Mouse (Mus musculus): Measurements from ENCODE around the gene Rbms1. TPM values are rescaled to one million over a fixed set of nuclear protein-coding genes. Genes with fewer than 3 reads are reported as not detected.

Gene Rbms1
- polyA plus RNA-seq, 1 experiment, result 42.9 TPM

GRCm38 (mm10) chr2:60715771-60716170 is 247.2 kb downstream of the Rbms1 start:
- Histone ChIP-seq H3K79me3 (ENCODE audit: low read depth) (no peaks in the 10 kb centered on the region), H3K79me2 (ENCODE audit: control insufficient read depth, insufficient read depth) (no peaks in the 10 kb centered on the region), H3K27me3 (ENCODE audit: control insufficient read depth, insufficient read depth, insufficient read length) (no peaks in the 10 kb centered on the region), H3ac (ENCODE audit: control insufficient read depth, insufficient read length, low read depth) (no peak overlapping the region), H3K36me3 (ENCODE audit: control insufficient read depth, insufficient read depth) (no peaks in the 10 kb centered on the region), H3K4me3 (ENCODE audit: insufficient read depth, poor library complexity, severe bottlenecking) (no peak overlapping the region)
- no peak for TF ChIP-seq MYOG (IDR thresholded peaks at IDR 0.05; ENCODE audit: control insufficient read depth, extremely low read depth, insufficient read length)
- TF ChIP-seq FOSL1 (IDR thresholded peaks at IDR 0.05; ENCODE audit: insufficient read depth, low read length, poor library complexity, severe bottlenecking), result no peak
- no peak for TF ChIP-seq MAX (IDR thresholded peaks at IDR 0.05)
- TF ChIP-seq CTCF (IDR thresholded peaks at IDR 0.05; ENCODE audit: control insufficient read depth, insufficient read depth, insufficient read length), result no peak
- no peak for TF ChIP-seq USF1 (IDR thresholded peaks at IDR 0.05; ENCODE audit: low read depth)
- no peak for TF ChIP-seq MYOD1 (IDR thresholded peaks at IDR 0.05; ENCODE audit: control insufficient read depth, insufficient read length, low read depth)
- no peak for TF ChIP-seq CEBPB (IDR thresholded peaks at IDR 0.05; ENCODE audit: low read depth)

GRCm38 (mm10) chr2:60714971-60715502 is 248.0 kb downstream of the Rbms1 start:
- no peak overlapping the region for H3ac ChIP-seq (ENCODE audit: control insufficient read depth, insufficient read length, low read depth)
- no peaks in the 10 kb centered on the region for H3K79me2 ChIP-seq (ENCODE audit: control insufficient read depth, insufficient read depth)
- TF ChIP-seq MAX (IDR thresholded peaks at IDR 0.05), result no peak
- no peak for TF ChIP-seq MYOD1 (IDR thresholded peaks at IDR 0.05; ENCODE audit: control insufficient read depth, insufficient read length, low read depth)
- TF ChIP-seq FOSL1 (IDR thresholded peaks at IDR 0.05; ENCODE audit: insufficient read depth, low read length, poor library complexity, severe bottlenecking), result no peak
- TF ChIP-seq CTCF (IDR thresholded peaks at IDR 0.05; ENCODE audit: control insufficient read depth, insufficient read depth, insufficient read length), result no peak
- no peak for TF ChIP-seq MYOG (IDR thresholded peaks at IDR 0.05; ENCODE audit: control insufficient read depth, extremely low read depth, insufficient read length)
- no peak for TF ChIP-seq USF1 (IDR thresholded peaks at IDR 0.05; ENCODE audit: low read depth)
- no peak for TF ChIP-seq CEBPB (IDR thresholded peaks at IDR 0.05; ENCODE audit: low read depth)
- no peak overlapping the region for H3K4me3 ChIP-seq (ENCODE audit: insufficient read depth, poor library complexity, severe bottlenecking)
- H3K79me3 ChIP-seq (ENCODE audit: low read depth), result no peaks in the 10 kb centered on the region
- H3K36me3 ChIP-seq (ENCODE audit: control insufficient read depth, insufficient read depth), result no peaks in the 10 kb centered on the region
- H3K27me3 ChIP-seq (ENCODE audit: control insufficient read depth, insufficient read depth, insufficient read length), result no peaks in the 10 kb centered on the region

DNA sequence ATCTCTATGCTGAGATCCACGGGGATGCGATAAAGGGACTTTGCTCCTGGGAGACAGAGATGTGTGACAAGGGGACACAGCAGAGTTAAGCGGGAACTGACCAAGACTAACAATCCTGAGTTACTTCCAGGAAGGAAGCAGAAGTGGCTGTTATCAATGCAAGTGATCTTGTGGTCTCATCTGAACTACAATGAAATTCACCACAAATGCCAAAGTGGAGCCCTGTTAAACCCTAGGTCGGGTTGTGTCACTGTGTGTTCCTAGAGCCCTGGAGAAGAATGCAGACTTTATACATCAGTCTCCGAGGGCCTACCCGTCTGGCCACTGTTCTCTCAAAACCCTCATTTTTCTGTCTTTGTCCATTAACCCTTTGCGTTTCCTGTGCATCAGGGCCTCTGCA is 248.5 kb downstream of the Rbms1 start:
- no peak overlapping the region for H3K4me3 ChIP-seq (ENCODE audit: insufficient read depth, poor library complexity, severe bottlenecking)

DNA sequence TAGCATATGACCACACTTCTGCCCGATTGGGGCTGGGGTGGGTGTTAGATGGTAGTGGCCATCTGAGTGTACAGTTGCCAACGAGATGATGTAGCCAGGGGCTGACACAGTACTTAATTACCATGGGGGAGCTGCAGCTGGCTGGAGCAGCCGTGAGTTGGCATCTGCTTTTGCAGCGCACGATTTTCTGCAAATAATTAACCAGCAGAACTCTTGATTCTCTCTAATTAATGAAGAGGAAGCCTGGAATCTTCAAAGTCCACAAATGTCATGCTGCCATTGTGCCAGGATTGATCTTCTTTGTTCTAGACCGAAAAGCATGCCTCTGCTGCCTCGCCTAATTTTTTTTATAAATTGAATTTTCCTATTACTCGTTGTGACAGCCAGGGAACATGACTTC is 249.1 kb downstream of the Rbms1 start:
- Histone ChIP-seq H3K36me3 (ENCODE audit: control insufficient read depth, insufficient read depth) (no peaks in the 10 kb centered on the region), H3K27me3 (ENCODE audit: control insufficient read depth, insufficient read depth, insufficient read length) (no peaks in the 10 kb centered on the region), H3K79me3 (ENCODE audit: low read depth) (no peaks in the 10 kb centered on the region), H3K79me2 (ENCODE audit: control insufficient read depth, insufficient read depth) (no peaks in the 10 kb centered on the region), H3ac (ENCODE audit: control insufficient read depth, insufficient read length, low read depth) (no peak overlapping the region), H3K4me3 (ENCODE audit: insufficient read depth, poor library complexity, severe bottlenecking) (no peak overlapping the region)
- TF ChIP-seq CTCF (IDR thresholded peaks at IDR 0.05; ENCODE audit: control insufficient read depth, insufficient read depth, insufficient read length) (no peak), MAX (IDR thresholded peaks at IDR 0.05) (no peak)

More for the DNA sequence above, 248.5 kb downstream of the Rbms1 start:
- TF ChIP-seq USF1 (IDR thresholded peaks at IDR 0.05; ENCODE audit: low read depth) (no peak), CTCF (IDR thresholded peaks at IDR 0.05; ENCODE audit: control insufficient read depth, insufficient read depth, insufficient read length) (no peak), MAX (IDR thresholded peaks at IDR 0.05) (no peak), FOSL1 (IDR thresholded peaks at IDR 0.05; ENCODE audit: insufficient read depth, low read length, poor library complexity, severe bottlenecking) (no peak), CEBPB (IDR thresholded peaks at IDR 0.05; ENCODE audit: low read depth) (no peak), MYOG (IDR thresholded peaks at IDR 0.05; ENCODE audit: control insufficient read depth, extremely low read depth, insufficient read length) (no peak), MYOD1 (IDR thresholded peaks at IDR 0.05; ENCODE audit: control insufficient read depth, insufficient read length, low read depth) (no peak)
- Histone ChIP-seq H3K27me3 (ENCODE audit: control insufficient read depth, insufficient read depth, insufficient read length) (no peaks in the 10 kb centered on the region), H3K36me3 (ENCODE audit: control insufficient read depth, insufficient read depth) (no peaks in the 10 kb centered on the region), H3K79me2 (ENCODE audit: control insufficient read depth, insufficient read depth) (no peaks in the 10 kb centered on the region), H3ac (ENCODE audit: control insufficient read depth, insufficient read length, low read depth) (no peak overlapping the region), H3K79me3 (ENCODE audit: low read depth) (no peaks in the 10 kb centered on the region)

GRCm38 (mm10) chr2:60712891-60713290 is 250.1 kb downstream of the Rbms1 start:
- no peaks in the 10 kb centered on the region for H3K79me3 ChIP-seq (ENCODE audit: low read depth)
- no peak overlapping the region for H3ac ChIP-seq (ENCODE audit: control insufficient read depth, insufficient read length, low read depth)
- H3K27me3 ChIP-seq (ENCODE audit: control insufficient read depth, insufficient read depth, insufficient read length), result no peaks in the 10 kb centered on the region
- no peak for TF ChIP-seq FOSL1 (IDR thresholded peaks at IDR 0.05; ENCODE audit: insufficient read depth, low read length, poor library complexity, severe bottlenecking)
- no peak for TF ChIP-seq MYOD1 (IDR thresholded peaks at IDR 0.05; ENCODE audit: control insufficient read depth, insufficient read length, low read depth)
- TF ChIP-seq MYOG (IDR thresholded peaks at IDR 0.05; ENCODE audit: control insufficient read depth, extremely low read depth, insufficient read length), result no peak
- TF ChIP-seq MAX (IDR thresholded peaks at IDR 0.05), result no peak
- TF ChIP-seq USF1 (IDR thresholded peaks at IDR 0.05; ENCODE audit: low read depth), result no peak
- no peak for TF ChIP-seq CTCF (IDR thresholded peaks at IDR 0.05; ENCODE audit: control insufficient read depth, insufficient read depth, insufficient read length)
- TF ChIP-seq CEBPB (IDR thresholded peaks at IDR 0.05; ENCODE audit: low read depth), result no peak
- H3K79me2 ChIP-seq (ENCODE audit: control insufficient read depth, insufficient read depth), result no peaks in the 10 kb centered on the region
- no peak overlapping the region for H3K4me3 ChIP-seq (ENCODE audit: insufficient read depth, poor library complexity, severe bottlenecking)
- H3K36me3 ChIP-seq (ENCODE audit: control insufficient read depth, insufficient read depth), result no peaks in the 10 kb centered on the region

GRCm38 (mm10) chr2:60712483-60712882 is 250.5 kb downstream of the Rbms1 start:
- H3ac ChIP-seq (ENCODE audit: control insufficient read depth, insufficient read length, low read depth), result no peak overlapping the region
- H3K36me3 ChIP-seq (ENCODE audit: control insufficient read depth, insufficient read depth), result no peaks in the 10 kb centered on the region
- no peaks in the 10 kb centered on the region for H3K27me3 ChIP-seq (ENCODE audit: control insufficient read depth, insufficient read depth, insufficient read length)
- no peaks in the 10 kb centered on the region for H3K79me3 ChIP-seq (ENCODE audit: low read depth)
- no peaks in the 10 kb centered on the region for H3K79me2 ChIP-seq (ENCODE audit: control insufficient read depth, insufficient read depth)
- H3K4me3 ChIP-seq (ENCODE audit: insufficient read depth, poor library complexity, severe bottlenecking), result no peak overlapping the region
- TF ChIP-seq CTCF (IDR thresholded peaks at IDR 0.05; ENCODE audit: control insufficient read depth, insufficient read depth, insufficient read length) (no peak), MAX (IDR thresholded peaks at IDR 0.05) (no peak), MYOD1 (IDR thresholded peaks at IDR 0.05; ENCODE audit: control insufficient read depth, insufficient read length, low read depth) (no peak), MYOG (IDR thresholded peaks at IDR 0.05; ENCODE audit: control insufficient read depth, extremely low read depth, insufficient read length) (no peak), FOSL1 (IDR thresholded peaks at IDR 0.05; ENCODE audit: insufficient read depth, low read length, poor library complexity, severe bottlenecking) (no peak), USF1 (IDR thresholded peaks at IDR 0.05; ENCODE audit: low read depth) (no peak), CEBPB (IDR thresholded peaks at IDR 0.05; ENCODE audit: low read depth) (no peak)

Data from C2C12 (cell line).